Mouse (Mus musculus) stomach, embryonic 15.5 days (tissue): Measurements from ENCODE around the gene Trpm3. TPM values are rescaled to one million over a fixed set of nuclear protein-coding genes. Genes with fewer than 3 reads are reported as not detected.
A peak's percentile ranks its signal among the peaks of the same experiment; 100 is the strongest.

Experiments used
- ATAC-seq: fragments of 200-750 bp; cut with Nextera tagmentation; 2 replicates; pipeline ENCODE4 v1.8.0; 2017; ENCODE audit warnings: low read depth, moderate number of reproducible peaks, moderate TSS enrichment; ENCODE audit not compliant: insufficient read depth, low FRiP score
- H3K27ac ChIP-seq: fragments of 300-500 bp; sonication (generic); 2 replicates; pipeline ENCODE4 v1.5.1; 2015; ENCODE audit warnings: mild to moderate bottlenecking, inconsistent platforms
- H3K27me3 ChIP-seq: fragments of 300-500 bp; sonication (generic); replicated peaks from 2 replicates; pipeline ENCODE4 v1.6.1; 2015; ENCODE audit warnings: inconsistent platforms
- H3K36me3 ChIP-seq: fragments of 300-500 bp; sonication (generic); 2 replicates; pipeline ENCODE4 v1.6.1; 2015; ENCODE audit warnings: inconsistent platforms
- H3K4me1 ChIP-seq: fragments of 300-500 bp; sonication (generic); 2 replicates; pipeline ENCODE4 v1.6.1; 2015; ENCODE audit warnings: inconsistent platforms
- H3K4me2 ChIP-seq: fragments of 300-500 bp; sonication (generic); 2 replicates; pipeline ENCODE4 v1.6.1; 2015; ENCODE audit warnings: mild to moderate bottlenecking, inconsistent platforms
- H3K4me3 ChIP-seq: fragments of 300-500 bp; sonication (generic); replicated peaks from 2 replicates; pipeline ENCODE4 v1.5.1; 2015; ENCODE audit warnings: inconsistent platforms
- H3K9ac ChIP-seq: fragments of 300-500 bp; sonication (generic); 2 replicates; pipeline ENCODE4 v1.6.1; 2015; ENCODE audit warnings: inconsistent platforms
- H3K9me3 ChIP-seq: fragments of 300-500 bp; sonication (generic); 2 replicates; pipeline ENCODE4 v1.6.1; 2016; ENCODE audit warnings: inconsistent platforms
- WGBS: fragments of 180-500 bp; shearing (Covaris S2); methylation state at CpG from one replicate; pipeline ENCODE4 v1.1.7; 2015; 5-methylcytosine and 5-hydroxymethylcytosine counted together
- polyA plus RNA-seq: library from polyadenylated mRNA; unstranded; fragments of >200 nt; fragmentation: Nextera tagmentation; extraction: Ambion mirVana; gene quantifications from 2 replicates; pipeline ENCODE4 v1.2.1, GENCODE M21; 2015

Trpm3 gene
- polyA plus RNA-seq, 1 experiment from 2014 or later = 0.58 TPM

- no peak overlapping the region for H3K9ac ChIP-seq
- no peaks in the 10 kb centered on the region for H3K9me3 ChIP-seq
- no peaks in the 10 kb centered on the region for H3K36me3 ChIP-seq
- H3K27ac ChIP-seq = no peak overlapping the region
- no peaks in the 10 kb centered on the region for H3K4me1 ChIP-seq
- ATAC-seq = no peak
- no peak overlapping the region for H3K4me2 ChIP-seq
- H3K4me3 ChIP-seq = no peak overlapping the region
- 85% methylated on average over 5 of the region's 5 CpGs for WGBS
- H3K27me3 ChIP-seq = no peaks in the 10 kb centered on the region
Measured at GRCm38 (mm10) chr19:22885051-22885450, 746.2 kb downstream of the Trpm3 start.

DNA sequence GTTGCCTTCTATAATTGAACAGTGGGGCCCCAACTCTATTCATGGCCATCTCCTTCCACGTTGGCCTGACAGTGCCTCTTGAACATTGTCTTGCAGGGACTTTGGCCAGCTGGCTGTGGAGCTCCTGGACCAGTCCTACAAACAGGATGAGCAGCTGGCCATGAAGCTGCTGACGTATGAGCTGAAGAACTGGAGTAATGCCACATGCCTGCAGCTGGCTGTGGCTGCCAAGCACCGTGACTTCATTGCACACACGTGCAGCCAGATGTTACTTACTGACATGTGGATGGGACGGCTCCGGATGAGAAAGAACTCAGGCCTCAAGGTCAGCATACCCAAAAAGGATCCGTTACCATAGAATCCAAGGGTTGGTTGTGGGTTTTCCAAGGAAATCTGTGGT is 763.0 kb downstream of the Trpm3 start:
- no peak overlapping the region for H3K9ac ChIP-seq
- no peaks in the 10 kb centered on the region for H3K27me3 ChIP-seq
- no peak overlapping the region for H3K4me3 ChIP-seq
- 74% methylated on average over 7 of the region's 7 CpGs for WGBS
- H3K4me2 ChIP-seq = no peak overlapping the region
- no peaks in the 10 kb centered on the region for H3K9me3 ChIP-seq
- H3K27ac ChIP-seq = no peak overlapping the region
- no peaks in the 10 kb centered on the region for H3K4me1 ChIP-seq
- no peaks in the 10 kb centered on the region for H3K36me3 ChIP-seq
- ATAC-seq = no peak

GRCm38 (mm10) chr19:22902386-22902785 is 763.5 kb downstream of the Trpm3 start:
- WGBS = 92% methylated on average over 6 of the region's 6 CpGs
- no peaks in the 10 kb centered on the region for H3K36me3 ChIP-seq
- no peak for ATAC-seq
- no peaks in the 10 kb centered on the region for H3K4me1 ChIP-seq
- no peak overlapping the region for H3K4me3 ChIP-seq
- no peak overlapping the region for H3K4me2 ChIP-seq
- H3K27me3 ChIP-seq = no peaks in the 10 kb centered on the region
- H3K9ac ChIP-seq = no peak overlapping the region
- no peaks in the 10 kb centered on the region for H3K9me3 ChIP-seq
- H3K27ac ChIP-seq = no peak overlapping the region

DNA sequence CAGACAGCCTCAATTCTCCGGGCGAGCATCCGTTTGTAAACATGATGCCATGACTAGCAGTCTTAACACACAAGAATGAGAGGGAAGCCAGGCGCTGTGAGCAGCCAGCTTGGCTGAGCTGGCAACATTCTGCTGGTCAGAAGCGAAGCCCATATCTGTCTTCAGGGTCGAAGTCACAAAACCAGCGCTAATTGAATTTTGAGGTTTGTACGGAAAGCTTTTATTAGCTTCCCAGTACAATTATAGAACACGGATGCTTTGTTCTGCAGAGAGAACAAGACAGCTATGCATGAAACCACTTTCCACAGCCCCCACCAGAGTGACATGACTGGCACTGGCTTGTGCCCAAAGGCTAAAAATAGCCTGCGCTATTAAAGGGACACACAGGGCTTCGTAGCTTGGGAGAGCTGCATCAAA is 766.2 kb downstream of the Trpm3 start:
- Histone ChIP-seq H3K9ac (no peak overlapping the region), H3K9me3 (no peaks in the 10 kb centered on the region), H3K27ac (no peak overlapping the region), H3K4me1 (no peaks in the 10 kb centered on the region), H3K27me3 (no peaks in the 10 kb centered on the region), H3K36me3 (no peaks in the 10 kb centered on the region), H3K4me3 (no peak overlapping the region), H3K4me2 (no peak overlapping the region)
- no peak for ATAC-seq
- 75% methylated on average over 11 of the region's 11 CpGs for WGBS

- WGBS = 87% methylated on average over 6 of the region's 6 CpGs
- ATAC-seq = no peak
- Histone ChIP-seq H3K9ac (no peak overlapping the region), H3K27me3 (no peaks in the 10 kb centered on the region), H3K4me3 (no peak overlapping the region), H3K4me1 (no peaks in the 10 kb centered on the region), H3K27ac (no peak overlapping the region), H3K36me3 (no peaks in the 10 kb centered on the region), H3K9me3 (no peaks in the 10 kb centered on the region), H3K4me2 (no peak overlapping the region)
Measured at GRCm38 (mm10) chr19:22910686-22911085, 771.8 kb downstream of the Trpm3 start.

GRCm38 (mm10) chr19:22912971-22913370 is 774.1 kb downstream of the Trpm3 start:
- no peak overlapping the region for H3K9ac ChIP-seq
- H3K9me3 ChIP-seq = no peaks in the 10 kb centered on the region
- 82% methylated on average over 4 of the region's 4 CpGs for WGBS
- H3K4me1 ChIP-seq = peaks cover 15% of the 10 kb centered on the region
- H3K4me2 ChIP-seq = no peak overlapping the region
- no peak for ATAC-seq
- H3K36me3 ChIP-seq = no peaks in the 10 kb centered on the region
- no peaks in the 10 kb centered on the region for H3K27me3 ChIP-seq
- no peak overlapping the region for H3K4me3 ChIP-seq
- H3K27ac ChIP-seq = no peak overlapping the region

DNA sequence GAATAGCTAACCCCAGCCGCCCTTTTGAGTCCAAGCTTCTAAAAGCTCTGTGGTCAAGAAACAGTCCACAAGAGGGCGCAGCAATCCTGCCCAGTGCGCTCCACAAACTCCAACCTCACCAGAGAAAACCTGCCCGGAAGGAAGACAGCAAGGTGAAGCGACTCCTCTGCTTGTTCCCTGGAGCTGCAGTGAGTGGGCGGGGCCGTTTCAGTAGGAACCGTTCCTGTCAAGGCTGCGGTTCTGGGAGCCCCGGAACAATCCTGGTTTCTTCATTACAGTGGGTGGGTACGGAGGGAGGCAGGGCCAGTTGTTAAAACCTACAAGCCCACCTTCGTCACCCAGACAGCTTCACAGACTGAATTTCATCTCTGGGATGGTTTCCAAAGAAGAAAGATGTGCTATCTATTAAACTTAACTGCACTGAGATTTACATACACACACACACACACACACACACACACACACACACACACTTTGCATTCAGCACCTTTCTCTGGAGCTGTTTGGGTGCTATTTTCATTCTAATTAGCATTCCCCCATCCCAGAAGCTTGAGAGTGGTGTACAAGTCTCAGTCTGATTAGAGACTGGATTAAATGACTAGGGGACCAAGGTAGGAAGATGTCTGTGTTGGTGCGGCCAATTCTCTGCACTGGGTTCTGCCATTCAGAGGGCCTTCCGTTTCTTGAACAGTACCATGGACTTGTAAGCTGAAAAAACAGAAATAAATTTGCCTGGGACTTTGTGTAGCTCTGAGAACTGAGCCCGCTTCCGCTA is 777.2 kb downstream of the Trpm3 start:
- peak overlapping the region; percentile 62 for H3K4me2 ChIP-seq
- peak overlapping the region; percentile 88 for H3K27ac ChIP-seq
- ATAC-seq = no peak
- whole genome bisulfite sequencing = 17% methylated on average over 16 of the region's 16 CpGs
- H3K9me3 ChIP-seq = no peaks in the 10 kb centered on the region
- no peak overlapping the region for H3K9ac ChIP-seq
- no peaks in the 10 kb centered on the region for H3K36me3 ChIP-seq
- peaks cover 15% of the 10 kb centered on the region for H3K4me1 ChIP-seq
- H3K4me3 ChIP-seq = peak overlapping the region; percentile 31; the same call in 1 of the 2 replicates
- H3K27me3 ChIP-seq = no peaks in the 10 kb centered on the region

DNA sequence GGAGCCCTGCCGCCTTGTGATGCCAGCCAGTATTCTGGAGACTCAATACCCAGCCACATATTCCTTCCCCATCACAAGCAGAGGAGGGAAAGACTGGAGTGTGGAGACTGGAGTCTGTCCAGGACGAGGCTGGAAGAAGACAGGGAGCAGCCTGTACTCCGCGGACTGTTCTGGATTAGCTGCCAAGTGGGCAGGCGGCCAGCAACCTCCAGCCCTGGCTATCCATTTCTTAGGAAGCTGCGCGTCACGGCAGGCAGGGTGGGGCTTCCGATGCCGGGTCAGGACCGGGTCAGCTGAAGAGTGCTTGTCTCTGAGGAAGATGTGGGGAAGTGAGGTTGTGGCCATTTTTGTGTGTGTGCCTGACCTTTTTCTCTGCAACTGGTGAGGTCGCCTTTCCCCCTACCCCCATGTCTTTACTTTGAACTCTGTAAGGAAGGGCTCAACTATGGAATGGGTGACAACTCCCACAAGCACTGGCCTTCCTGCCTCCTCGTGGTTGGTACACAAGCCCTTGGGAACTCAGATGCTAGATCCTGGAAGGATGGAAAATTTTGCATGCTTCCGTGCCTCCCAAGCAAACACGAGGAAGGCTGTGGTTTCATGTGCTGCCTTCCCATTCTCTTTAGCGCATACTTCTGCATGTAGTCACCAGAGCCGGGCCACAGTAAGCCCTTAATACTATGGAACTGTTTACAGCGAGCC is 777.9 kb downstream of the Trpm3 start:
- no peak overlapping the region for H3K9ac ChIP-seq
- ATAC-seq = peak; percentile 95
- 26% methylated on average over 18 of the region's 18 CpGs for WGBS
- no peak overlapping the region for H3K4me3 ChIP-seq
- H3K4me2 ChIP-seq = peak overlapping the region; percentile 62
- H3K27ac ChIP-seq = peak overlapping the region; percentile 88
- H3K9me3 ChIP-seq = no peaks in the 10 kb centered on the region
- no peaks in the 10 kb centered on the region for H3K27me3 ChIP-seq
- no peaks in the 10 kb centered on the region for H3K36me3 ChIP-seq
- peaks cover 15% of the 10 kb centered on the region for H3K4me1 ChIP-seq

GRCm38 (mm10) chr19:22917345-22917735 is 778.5 kb downstream of the Trpm3 start:
- Histone ChIP-seq H3K36me3 (no peaks in the 10 kb centered on the region), H3K27ac (peak overlapping the region; percentile 88; the same call in 1 of the 2 replicates), H3K9me3 (no peaks in the 10 kb centered on the region), H3K27me3 (no peaks in the 10 kb centered on the region), H3K4me3 (no peak overlapping the region), H3K4me1 (peaks cover 15% of the 10 kb centered on the region), H3K4me2 (no peak overlapping the region), H3K9ac (no peak overlapping the region)
- 51% methylated on average over 3 of the region's 3 CpGs for WGBS
- no peak for ATAC-seq

DNA sequence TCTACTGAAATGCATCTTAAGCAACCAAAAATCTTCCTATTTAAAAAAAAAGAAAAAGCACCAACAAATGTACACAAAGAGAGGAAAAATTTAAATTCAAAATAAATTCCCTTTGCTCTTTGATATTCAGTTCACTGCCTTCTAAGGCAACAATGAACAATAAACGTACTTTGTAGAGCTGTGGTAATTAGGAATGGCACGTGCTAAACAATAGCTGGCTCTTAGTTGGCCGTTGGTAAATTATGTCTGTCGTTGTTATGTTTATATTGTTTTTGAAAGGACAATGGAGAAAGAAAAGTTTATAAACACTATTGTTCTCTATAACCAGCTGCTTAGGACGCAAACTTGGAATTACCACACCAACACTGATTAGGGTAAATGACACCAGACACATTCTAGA is 782.1 kb downstream of the Trpm3 start:
- Histone ChIP-seq H3K9ac (no peak overlapping the region), H3K4me2 (no peak overlapping the region), H3K36me3 (no peaks in the 10 kb centered on the region), H3K27ac (no peak overlapping the region), H3K4me1 (peaks cover 12% of the 10 kb centered on the region), H3K27me3 (no peaks in the 10 kb centered on the region), H3K4me3 (no peak overlapping the region), H3K9me3 (no peaks in the 10 kb centered on the region)
- 70% methylated on average over 5 of the region's 5 CpGs for WGBS
- no peak for ATAC-seq

GRCm38 (mm10) chr19:22922871-22923670 is 784.2 kb downstream of the Trpm3 start:
- Histone ChIP-seq H3K36me3 (no peaks in the 10 kb centered on the region), H3K4me2 (no peak overlapping the region), H3K4me3 (no peak overlapping the region), H3K27me3 (no peaks in the 10 kb centered on the region), H3K9me3 (no peaks in the 10 kb centered on the region), H3K9ac (no peak overlapping the region), H3K4me1 (no peaks in the 10 kb centered on the region), H3K27ac (no peak overlapping the region)
- WGBS = 78% methylated on average over 18 of the region's 18 CpGs
- ATAC-seq = no peak

GRCm38 (mm10) chr19:22925284-22925683 is 786.4 kb downstream of the Trpm3 start:
- Histone ChIP-seq H3K4me3 (no peak overlapping the region), H3K27ac (no peak overlapping the region), H3K4me2 (no peak overlapping the region), H3K36me3 (no peaks in the 10 kb centered on the region), H3K27me3 (no peaks in the 10 kb centered on the region), H3K9me3 (no peaks in the 10 kb centered on the region), H3K4me1 (no peaks in the 10 kb centered on the region), H3K9ac (no peak overlapping the region)
- WGBS = 75% methylated on average over 3 of the region's 3 CpGs
- no peak for ATAC-seq
